Mouse (Mus musculus) megakaryocyte, adult 5-6 weeks (primary cell): ENCODE measurements around the gene Katna1. TPM values are rescaled to one million over a fixed set of nuclear protein-coding genes. Genes with fewer than 3 reads are reported as not detected.
"Not testable (repeated sequence)": the region's sequence is repeated elsewhere in the genome, so short reads cannot be mapped to it uniquely, and the experiment has no call there.

Experiments
- ATAC-seq: 2 replicates; pipeline ENCODE4 v1.8.0; 2016; ENCODE audit warnings: mild to moderate bottlenecking, inconsistent platforms; ENCODE audit not compliant: poor library complexity, severe bottlenecking
- total RNA-seq, 2 experiments: library from RNA; stranded (forward) in 1 of 2; stranded (reverse) in 1 of 2; fragments of 153-499, 151-499 nt in 1 of 2; fragments of 221-1000, 200-1000 nt in 1 of 2; gene quantifications; 2 replicates each; pipeline versions ENCODE4 v1.2.3 to v1.2.4; 2015 to 2017

The Katna1 gene
- total RNA-seq (2015) (68.2 and 90.5 TPM in 2 replicates), total RNA-seq (2017) (48.8 and 59.5 TPM in 2 replicates)

DNA sequence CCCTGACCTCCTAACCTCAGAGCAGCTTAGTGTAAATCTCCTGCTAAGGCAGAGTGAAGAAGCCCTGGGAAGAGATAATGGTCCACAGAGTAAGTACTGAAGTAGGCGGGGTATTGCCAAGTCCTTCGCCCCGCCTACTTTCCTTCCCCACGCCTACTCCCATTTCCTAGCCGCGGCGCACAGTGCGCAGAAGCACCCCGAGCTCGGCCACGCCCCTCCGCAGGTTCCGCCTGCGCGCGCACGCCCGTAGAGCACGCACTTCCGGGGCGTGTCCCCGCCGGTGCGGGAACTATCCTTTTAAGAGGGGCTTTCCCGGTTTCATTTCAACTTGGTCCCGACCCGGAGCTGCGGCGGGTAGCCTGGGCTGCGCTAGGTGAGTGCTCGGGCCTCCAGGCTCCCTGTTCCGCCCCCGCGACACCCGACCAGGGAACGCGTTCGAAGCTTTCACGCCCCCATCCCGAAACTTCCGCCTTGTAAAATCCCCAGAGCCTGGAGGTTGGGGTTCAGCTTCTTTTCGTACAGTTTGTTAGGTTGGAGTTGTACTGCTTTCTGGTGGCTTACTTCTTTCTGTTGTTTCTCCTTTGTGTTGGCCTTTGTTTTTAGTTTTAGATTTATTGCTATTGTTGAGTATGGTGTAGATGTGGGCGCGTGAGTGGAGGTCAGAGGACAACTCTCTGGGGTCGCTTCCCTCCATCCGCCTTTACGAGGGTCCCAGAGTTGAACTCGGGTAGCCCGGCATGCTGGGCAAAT, at the start of gene Katna1:
Katna1 (plus strand) TSS at position 250 of the 750 bp plus-strand sequence.
- peak; percentile 95 for ATAC-seq

DNA sequence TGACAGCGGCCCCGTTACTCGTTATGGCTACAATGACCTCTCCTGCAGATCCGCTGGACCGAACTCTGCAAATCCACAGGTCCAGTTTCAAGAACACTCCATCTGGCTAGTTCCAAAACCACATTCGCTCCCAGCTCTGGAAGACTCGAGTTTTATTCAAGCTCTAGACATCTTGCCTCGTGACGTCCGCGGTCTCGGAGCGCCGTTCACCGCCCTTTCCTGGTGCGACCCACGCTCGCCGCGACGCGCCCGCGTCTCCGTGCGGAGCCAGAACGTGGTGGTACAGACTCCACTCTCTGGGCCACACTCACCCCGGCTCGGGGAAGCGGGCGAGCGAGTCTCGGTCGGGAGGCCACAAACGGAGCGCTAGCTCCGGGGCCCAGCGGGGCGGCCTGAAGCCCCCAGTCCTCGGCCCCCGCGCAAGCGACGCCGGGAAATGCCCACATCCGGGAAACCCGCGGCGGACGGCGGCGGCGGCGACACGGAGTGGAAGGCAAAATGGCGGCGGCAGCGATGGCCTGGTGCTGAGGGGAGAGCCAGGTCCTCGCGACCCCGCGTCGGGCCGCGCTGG, 45.0 kb upstream of the Katna1 start, which contains the start of the genes Pcmt1 and Lats1:
Pcmt1 (minus strand) TSS at position 406 of the 571 bp plus-strand sequence.
Lats1 (plus strand) TSS at position 484 of the 571 bp plus-strand sequence.
- ATAC-seq: peak; percentile 83

DNA sequence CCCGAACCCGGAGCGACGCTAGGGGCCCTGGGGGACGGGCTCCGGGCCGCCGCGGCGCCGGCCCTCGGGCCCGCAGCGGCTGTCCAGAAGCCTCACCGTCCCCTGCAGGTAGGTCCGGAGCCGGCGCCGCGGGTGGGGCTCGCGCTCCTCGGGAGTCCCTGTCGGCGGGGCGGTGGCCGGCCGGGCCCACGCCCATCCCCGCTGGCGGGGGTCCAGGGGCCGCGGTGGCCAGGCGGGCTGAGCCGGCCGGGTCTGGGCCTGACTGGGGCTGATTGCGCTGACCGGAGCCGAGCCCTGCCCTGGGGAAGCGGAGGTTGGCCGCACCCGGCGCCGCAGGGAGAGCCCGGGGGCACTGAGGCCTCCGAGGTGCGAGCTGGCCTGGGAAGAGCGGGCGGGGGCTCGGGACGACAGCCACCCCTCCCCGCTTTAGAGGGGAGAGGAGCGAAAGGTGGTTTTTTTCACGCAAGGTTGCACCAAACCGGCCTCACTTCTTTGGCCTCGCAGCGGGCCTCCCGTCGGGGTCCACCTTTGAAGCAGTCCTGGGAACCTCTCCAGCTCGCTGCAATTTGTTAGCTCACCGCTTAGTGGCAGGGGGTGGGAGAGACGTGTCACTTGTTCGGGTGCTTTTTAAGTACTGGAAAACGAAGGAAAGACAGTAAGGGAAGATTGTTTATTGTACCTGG, 44.3 kb upstream of the Katna1 start:
- ATAC-seq: peak; percentile 59

DNA sequence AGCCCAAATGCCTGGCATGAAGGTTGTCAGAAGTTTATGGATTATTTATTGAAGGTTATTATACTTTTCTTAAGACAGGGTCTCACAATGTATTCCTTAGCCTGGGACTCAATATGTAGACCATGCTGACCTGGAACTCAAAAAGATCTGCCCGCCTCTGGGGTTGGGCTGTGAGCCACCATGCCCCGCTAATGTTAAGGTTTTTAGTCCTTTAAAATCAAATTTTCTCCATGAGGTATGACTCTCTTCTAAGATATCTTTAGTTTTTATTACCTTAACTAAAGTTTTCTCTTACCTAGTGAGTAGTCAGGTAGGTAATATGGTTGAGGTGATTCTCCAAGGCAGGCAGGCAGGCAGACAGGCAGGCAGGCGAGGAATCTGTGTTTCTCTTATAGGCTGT, 43.6 kb upstream of the Katna1 start:
- ATAC-seq: no peak

DNA sequence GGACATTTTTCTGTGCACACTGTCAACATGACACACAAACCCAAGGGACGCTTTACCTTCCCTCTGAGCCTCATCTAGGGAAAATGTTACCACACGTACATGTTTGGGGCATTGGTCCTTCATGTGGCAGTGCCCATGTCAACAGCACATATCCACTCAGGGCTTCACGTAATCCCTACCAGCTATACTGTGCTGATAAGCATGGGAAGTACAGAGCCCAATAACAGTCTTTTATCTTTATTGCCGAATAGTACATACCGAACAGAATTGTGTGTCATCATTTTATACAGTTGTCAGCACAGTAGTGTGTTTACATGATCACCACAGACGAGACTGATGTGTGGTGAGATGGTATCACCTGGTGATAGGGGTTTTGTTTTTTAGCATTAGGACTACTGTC, 38.9 kb upstream of the Katna1 start:
- ATAC-seq: no peak

DNA sequence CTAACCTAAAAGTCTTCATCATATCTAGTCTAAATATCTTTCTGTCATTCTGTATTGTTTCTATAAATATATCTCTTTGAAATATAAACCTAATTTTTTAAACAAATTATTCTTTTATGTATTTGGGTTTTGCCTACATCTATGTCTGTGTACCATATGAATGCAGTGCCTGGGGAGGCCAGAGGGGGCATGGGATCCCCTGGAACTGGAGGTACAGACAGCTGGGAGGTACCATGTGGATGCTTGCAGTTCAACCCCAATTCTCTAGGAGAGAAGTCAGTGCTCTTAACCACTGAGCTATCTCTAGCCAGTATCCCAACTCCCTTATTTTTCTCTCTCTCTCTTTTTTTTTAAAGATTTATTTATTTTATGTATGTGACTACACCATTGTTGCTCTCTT, 30.5 kb upstream of the Katna1 start:
- peak; percentile 40; the same call in 1 of the 2 replicates for ATAC-seq

DNA sequence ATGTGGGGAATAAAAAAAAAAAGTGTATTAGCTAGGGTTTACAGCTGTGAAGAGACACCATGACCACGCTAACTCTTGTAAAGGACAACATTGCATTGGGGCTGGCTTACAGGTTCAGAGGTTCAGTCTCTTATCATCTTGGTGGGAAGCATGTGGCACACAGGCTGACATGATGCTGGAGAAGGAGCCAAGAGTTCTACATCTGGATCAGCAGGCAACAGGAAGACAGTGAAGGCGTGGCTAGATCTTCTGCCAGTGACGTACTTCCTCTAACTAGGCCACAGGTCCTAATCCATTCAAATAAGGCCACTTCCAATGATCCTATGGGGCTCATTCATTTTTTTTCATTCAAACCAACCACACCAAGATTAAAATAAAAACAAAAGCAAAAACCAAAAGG, 25.7 kb upstream of the Katna1 start:
- no peak for ATAC-seq

DNA sequence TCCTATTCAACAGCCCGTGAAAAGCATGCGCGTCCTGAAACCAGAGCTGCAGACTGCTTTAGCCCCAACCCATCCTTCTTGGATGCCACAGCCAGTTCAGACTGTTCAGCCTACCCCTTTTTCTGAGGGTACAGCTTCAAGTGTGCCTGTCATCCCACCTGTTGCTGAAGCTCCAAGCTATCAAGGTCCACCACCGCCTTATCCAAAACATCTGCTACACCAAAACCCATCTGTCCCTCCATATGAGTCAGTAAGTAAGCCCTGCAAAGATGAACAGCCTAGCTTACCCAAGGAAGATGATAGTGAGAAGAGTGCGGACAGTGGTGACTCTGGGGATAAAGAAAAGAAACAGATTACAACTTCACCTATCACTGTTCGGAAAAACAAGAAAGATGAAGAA, 23.2 kb upstream of the Katna1 start:
- ATAC-seq: no peak

DNA sequence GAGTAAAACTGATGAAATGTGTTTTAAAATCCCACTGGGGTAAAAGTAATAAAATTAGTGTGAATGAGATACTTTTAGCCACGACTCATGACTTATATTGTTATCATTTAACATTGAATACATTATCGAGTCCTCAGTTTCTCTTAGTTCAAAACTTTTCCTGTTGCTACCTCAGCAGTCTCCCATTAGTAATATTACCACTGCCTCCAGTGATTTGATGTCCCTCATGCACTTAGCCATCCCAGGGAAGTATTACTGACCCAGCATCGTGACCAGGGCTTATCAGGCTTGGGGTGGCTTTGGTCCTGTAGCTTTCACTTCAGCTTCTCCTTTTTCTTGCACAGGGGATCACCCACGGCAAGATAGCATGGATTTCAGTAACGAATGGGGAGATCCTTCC, 15.7 kb upstream of the Katna1 start:
- ATAC-seq: no peak

DNA sequence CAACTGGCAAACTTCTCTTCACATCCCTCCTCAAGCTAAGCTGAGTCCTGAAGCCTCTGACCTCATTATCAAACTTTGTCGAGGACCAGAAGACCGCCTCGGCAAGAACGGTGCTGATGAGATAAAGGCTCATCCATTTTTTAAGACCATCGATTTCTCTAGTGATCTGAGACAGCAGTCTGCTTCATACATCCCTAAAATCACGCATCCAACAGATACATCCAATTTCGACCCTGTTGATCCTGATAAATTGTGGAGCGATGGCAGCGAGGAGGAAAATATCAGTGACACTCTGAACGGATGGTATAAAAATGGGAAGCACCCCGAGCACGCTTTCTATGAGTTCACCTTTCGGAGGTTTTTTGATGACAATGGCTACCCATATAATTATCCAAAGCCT, 13.3 kb upstream of the Katna1 start:
- no peak for ATAC-seq

DNA sequence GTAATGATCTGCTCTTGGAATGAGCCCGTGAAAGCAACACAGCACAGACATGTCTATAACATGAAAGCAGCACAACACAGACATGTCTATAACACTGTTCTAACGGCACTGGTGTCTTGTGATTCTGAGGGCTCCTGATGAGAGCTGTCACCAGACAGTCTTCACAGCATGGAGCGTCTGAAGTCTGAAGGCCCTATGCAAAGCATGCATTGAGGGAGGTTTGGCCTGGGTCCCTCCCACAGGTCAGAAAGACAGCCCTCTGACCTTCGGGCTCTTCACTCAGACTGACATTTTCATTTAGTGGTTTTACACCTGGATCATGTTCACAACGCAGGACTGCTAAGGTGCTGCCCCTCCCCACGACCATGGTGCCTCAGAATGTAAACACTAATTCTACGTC, 10.7 kb upstream of the Katna1 start:
- ATAC-seq: no peak

DNA sequence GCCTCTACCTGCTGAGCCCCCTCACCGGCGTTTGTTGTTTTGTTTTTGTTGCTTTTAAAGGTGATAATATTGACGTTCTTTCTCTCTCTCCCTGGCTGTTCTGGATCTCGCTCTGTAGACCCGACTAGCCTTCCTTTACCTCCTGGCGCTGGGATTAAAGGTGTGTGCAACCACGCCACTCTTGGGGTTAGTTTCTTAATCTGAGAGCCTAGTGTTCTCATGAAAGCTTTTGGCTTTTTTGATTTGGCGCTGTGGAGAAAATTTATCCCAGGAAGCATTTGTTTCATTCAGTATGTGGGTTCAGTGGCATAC, 657 bp downstream of the Katna1 start:
- no peak for ATAC-seq

DNA sequence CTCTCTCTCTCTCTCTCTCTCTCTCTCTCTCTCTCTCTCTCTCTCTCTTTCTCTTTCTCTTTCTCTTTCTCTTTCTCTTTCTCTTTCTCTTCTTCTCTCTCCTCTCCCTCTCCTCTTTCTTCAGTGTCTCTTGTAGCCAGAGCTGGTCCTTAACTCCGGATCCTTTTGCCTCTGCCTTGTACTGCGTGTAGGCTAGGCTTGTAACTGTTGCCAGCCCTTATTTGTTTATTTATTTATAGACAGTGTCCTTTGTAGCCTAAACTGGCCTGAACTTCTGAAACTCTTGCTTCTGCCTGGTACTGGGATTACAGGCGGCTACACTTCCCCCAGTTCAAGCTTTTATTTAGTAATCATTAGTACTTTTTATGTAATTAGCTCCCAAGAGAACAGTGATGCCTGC, 1.2 kb downstream of the Katna1 start:
- no peak for ATAC-seq

DNA sequence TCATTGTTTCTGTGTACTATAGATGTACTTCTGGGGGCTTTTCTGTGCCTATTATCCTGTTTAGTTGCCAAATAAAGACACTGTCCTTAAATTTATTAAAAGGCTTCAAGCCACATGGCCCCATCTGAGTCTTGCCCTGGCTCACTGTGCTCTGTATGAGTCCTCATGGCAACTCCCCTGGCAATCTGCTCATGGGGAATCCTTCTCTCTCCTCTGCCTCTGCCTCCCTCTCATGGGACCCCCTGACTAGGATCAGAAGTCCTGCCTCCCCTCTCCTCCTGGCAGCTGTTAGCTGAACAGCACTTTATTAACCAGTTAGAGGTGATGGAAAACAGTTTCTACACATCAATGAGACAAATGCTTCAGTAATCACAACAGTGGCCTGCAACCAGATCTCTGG, 5.8 kb downstream of the Katna1 start:
- no peak for ATAC-seq

DNA sequence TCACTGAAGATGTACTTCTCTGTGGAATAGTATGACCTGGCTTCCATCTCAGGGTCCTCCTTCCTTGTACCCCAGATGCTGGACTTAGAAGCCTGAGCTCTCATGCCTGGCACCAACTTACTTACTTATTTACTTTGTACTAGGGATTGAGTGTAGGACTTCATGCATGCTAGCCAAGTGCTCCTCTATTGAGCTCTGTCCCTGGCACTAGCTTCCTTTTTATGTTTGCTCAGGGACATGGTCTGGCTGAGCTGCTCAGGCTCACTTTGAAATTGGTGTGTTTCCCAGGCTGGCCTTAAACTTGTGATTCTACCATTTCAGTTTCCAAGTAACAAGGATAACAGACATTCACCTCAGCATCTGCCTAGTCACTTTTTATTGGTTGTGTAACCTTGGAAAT, 11.3 kb downstream of the Katna1 start:
- ATAC-seq: no peak

DNA sequence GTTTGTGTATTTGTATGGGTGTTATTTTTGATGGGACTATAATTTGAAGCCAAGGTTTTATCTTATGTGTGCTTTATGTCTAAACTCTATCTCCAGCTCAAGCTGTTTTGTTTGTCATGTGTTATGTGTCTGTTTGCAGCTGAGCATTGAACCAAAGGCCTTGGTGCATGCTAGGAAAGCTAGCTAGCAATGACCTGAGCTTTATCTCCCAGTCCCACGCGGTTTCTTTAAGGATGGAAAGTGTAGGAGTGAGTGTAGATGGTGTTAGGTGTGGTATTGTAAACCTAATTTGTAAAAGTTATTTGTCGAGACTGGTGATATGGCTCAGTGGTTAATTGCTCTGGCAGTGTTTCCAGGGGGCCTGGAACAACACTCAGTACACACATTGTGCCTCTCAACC, 12.1 kb downstream of the Katna1 start:
- no peak for ATAC-seq

DNA sequence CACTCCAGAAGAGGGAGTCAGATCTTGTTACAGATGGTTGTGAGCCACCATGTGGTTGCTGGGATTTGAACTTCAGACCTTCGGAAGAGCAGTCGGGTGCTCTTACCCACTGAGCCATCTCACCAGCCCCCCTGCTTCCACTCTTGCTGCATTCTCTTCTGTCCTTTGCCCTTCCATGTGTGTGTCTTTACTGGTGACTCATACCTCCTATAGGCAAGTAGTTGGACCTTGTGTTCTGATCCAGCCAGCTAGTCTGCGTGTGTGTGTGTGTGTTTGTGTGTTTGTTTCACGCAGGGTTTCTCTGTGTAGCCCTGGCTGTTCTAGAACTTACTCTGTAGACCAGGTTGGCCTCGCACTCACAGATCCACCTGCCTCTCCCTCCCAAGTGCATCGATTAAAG, 19.7 kb downstream of the Katna1 start:
- ATAC-seq: not testable (repeated sequence)

DNA sequence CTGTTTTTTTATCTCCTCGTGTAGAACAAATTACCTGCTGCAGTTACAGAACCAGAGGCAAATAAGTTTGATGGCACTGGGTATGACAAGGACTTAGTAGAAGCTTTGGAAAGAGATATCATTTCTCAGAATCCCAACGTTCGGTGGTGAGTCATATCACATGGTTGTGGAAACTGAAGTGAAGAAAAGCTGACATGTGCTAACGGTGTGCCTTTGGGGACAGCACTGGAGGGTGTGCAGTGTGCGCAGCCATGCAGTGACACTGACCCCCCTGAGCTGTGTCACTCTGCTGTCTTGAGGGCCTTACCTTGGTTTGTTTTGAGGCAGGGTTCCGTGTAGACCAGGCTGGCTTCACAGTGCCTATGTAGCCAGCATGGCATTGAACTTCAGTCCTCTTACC, 23.0 kb downstream of the Katna1 start:
- ATAC-seq: no peak

DNA sequence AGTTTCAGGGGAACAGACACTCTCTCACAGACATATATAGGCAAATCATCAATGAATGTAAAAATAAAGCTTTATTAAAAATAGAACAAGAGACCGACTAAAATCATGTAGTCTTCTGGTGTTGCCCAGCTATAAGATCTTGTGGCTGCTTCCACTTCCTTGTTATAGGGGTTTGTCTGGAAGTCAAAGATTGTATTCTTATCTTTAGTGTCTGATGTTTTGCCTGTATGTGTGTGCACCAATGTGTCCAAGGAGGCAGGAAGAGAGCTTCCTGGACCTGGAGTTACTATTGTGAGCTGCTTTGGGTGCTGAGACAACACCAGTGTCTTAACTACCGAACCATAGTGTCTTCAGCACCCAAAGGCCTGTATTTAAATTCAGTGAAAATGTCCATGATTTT, 31.7 kb downstream of the Katna1 start:
- no peak for ATAC-seq

DNA sequence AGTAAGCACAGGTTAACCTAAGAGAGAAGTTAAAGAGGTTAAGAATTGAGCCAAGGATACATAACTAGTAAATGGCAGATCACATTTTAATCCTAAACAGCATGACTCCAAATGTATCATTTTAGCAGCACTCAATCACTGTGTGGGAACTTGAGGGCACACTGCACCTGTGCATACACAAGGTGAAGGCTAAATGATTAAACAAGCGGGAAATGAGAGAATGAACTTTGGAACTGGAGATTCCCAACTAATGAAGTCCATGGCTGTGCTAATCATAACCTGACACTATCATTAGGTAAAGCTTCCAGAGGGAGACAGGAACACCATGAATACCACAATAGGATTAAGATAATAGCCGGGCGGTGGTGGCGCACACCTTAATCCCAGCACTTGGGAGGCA, 46.5 kb downstream of the Katna1 start:
- ATAC-seq: no peak

DNA sequence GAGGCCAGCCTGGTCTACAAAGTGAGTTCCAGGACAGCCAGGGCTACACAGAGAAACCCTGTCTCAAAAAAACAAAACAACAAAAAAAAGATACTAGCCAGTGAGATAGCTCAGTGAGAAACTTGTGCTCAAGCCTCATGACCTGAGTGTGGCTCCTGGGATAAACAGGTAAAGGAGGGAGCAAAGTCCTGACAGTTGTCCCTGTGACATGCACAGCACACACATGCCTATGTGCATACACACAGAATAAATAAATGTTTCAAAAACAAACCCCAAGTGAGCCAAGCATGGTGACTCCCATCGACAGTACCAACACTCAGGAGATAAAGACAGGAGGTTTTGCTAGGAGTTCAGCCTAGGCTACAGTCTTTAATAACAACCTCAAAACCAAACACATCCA, 47.0 kb downstream of the Katna1 start:
- no peak for ATAC-seq

DNA sequence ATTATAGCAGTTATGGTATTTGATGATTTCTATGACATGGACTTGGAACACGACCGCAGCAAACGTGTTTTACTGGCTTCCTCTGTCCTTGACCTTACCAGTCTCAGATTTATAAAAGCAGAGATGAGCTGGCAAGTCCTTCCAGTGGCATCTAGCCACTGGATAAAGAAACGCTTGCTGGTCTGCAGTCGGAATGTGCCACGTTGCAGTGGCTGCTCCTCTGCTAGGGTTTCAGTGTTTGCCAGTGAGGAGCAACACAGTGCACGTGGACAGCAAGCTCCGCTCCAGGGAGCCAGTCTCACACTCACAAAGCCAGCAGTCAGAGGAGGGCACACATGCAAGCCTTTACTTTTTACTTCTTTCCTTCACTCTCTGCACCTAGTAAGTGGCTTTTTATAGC, 49.6 kb downstream of the Katna1 start:
- no peak for ATAC-seq
